Mouse (Mus musculus): ENCODE results near the gene Arl11.
A peak's percentile ranks its signal among the peaks of the same experiment; 100 is the strongest.

Gene Arl11

GRCm38 (mm10) chr14:61327618-61328450, 18.3 kb downstream of the Arl11 start:
- DNase-seq (ENCODE audit: low spot score): peak; percentile 78

GRCm38 (mm10) chr14:61330591-61330990, 21.0 kb downstream of the Arl11 start:
- no peak for DNase-seq (ENCODE audit: low spot score)

- peak; percentile 89 for DNase-seq (ENCODE audit: low spot score)
Measured at GRCm38 (mm10) chr14:61330996-61331561, 21.5 kb downstream of the Arl11 start.

DNA sequence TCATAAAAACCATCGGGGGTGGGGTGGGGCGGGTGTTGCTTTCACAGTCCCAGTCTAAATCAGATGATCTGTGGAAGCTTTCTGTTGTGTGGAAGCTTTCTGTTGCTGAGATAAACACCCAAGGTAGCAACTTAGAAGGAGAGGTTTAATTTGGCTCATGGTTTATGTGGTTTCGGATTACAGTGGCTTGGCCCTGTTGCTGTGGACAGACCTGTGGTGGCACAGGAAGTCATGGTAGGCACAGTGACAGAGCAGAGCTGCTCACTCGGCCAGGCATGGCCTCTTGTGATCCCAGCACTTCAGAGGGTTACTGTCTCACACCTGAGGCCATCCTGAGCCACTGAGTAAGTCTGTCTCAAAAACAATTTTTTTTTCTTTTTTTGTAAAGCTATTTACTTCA, 29.8 kb downstream of the Arl11 start:
- no peak for DNase-seq (ENCODE audit: low spot score)

- no peak for DNase-seq (ENCODE audit: low spot score)
Measured at GRCm38 (mm10) chr14:61344590-61344989, 35.0 kb downstream of the Arl11 start.

DNA sequence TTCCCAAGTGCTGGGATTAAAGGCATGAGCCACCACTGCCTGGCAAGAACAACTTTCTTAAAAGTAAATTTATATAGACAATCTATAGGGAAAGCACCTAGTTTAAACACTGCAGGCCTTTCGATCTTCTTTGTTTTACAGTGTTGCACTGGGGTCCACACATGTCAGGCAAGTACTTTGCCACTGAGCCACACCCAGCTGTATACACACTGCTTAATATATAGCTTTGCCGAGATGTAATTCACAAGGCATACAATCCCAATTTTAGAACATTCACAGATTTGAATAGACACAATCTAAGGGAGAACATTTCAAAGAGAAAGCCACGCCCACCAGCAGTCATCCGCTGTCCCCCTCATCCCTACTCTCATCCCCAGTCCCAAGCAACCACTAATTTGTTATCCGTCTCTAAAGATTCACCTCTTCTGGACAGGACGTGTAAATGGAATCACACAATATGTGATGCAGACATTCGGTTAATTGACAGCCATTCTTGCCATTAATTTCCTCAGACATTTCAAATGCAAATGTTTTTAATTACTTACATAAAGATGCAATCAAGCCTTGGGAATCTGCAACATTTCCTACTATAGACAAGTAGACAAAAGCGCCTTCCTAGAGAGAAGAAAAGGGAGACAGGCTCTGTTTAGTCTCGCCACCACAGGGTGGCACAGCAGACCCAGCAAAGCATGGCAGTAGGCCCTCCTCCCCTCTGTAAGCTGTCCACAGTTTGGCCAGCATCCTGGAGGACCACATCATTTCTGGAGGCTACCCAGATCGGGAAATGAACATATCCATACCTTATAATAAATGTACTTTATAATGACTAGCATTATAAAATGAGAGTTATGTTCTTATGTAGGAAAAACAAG, 37.5 kb downstream of the Arl11 start:
- peak; percentile 36 for DNase-seq (ENCODE audit: low spot score)

GRCm38 (mm10) chr14:61349876-61350275, 40.3 kb downstream of the Arl11 start:
- DNase-seq (ENCODE audit: low spot score): no peak

DNA sequence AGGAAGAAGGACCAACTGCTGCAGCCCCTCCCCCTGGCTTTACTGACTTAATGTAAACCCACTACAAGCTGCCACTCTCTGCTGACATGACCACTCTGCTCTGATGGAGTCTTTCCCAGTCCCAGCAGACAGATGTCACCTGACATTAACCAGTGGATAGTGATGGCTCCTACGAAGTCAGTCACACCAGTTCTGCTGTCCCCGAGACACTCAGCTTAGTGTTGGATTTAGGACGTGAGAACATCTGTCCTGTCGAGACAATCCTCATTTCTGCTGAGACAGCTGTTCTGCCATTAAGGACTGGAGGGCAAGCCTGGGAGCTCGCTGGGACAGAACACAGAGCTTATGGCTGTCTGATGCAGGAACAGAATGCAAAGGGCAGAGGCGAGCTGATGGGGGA, 41.3 kb downstream of the Arl11 start:
- DNase-seq (ENCODE audit: low spot score): peak; percentile 49

- DNase-seq (ENCODE audit: low spot score): no peak
Measured at GRCm38 (mm10) chr14:61354251-61355235, 45.0 kb downstream of the Arl11 start.

DNA sequence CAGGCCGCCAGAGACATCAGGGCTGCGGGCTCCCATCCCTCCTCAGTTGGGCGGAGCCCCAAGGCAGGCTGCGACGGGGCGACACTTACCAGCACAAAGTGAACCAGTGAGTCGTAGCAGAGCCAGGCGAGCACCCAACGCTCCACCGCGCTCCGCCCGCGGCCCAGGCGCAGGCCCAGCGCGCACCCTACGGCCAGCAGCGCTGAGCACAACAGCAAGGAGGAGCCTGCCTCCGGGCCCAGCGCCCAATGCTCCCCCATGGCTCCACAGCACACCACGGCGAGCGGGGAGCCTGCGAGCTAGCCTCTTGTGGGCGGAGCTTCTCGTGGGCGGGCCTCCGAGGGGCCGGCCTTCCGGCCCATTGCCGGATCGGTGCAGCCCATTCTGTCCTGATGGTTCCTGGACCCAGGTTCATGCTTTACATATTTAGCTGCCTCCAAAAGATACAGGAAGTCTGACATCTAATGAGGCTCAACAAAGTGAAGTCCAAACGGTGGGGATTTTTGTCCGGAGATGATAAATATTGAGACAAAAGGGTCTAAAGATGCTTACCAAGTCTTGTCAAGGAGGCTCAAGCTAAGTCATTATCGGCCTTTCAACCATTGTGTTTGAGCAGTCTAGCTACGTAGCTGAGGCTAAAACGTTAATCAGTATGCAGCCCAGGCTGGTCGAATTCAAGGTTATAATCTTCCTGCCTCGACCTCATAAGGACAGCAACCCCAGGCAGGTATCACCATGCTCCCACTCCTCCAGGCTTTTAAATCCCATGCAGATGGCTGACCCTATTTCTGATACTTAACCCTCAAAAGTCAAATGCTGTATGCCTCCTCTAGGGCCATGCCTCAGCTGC, 50.8 kb downstream of the Arl11 start, which contains the start of gene Ebpl:
Gene Ebpl (minus strand): TSS at position 309 of the 850 bp plus-strand sequence.
- DNase-seq (ENCODE audit: low spot score): peak; percentile 84

DNA sequence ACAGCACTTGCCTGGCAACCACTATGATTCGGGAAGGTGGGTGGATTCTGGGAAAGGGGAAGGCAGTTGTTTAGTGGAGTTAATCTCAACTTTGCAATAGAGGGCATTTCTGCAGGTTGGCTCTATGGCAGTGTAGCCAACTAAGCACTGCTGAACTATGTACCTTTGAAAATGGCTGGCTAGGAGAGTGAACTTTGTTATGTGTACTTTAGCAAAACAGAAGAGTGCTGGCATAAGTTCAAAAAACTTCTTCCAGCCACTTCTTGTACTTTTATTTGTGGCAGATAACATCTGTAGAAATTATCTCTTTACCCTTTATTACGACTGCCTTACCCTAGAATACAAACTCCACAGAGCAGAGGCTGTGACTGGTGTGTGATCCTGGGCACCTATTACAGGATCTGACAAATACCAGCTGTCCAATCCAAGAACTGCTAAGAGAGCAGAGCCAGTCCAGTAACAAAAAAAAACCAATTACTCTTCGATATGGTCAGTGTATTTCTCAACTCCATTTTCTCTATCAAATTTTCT, 51.5 kb downstream of the Arl11 start:
- no peak for DNase-seq (ENCODE audit: low spot score)
